ENCODE assay signal across 20 mouse cellular contexts in genomic region chr4:47302610-47303009, GRCm38 (mm10). TPM values are rescaled to one million over a fixed set of nuclear protein-coding genes. Genes with fewer than 3 reads are reported as not detected.
DNase-seq lines count a peak whose midpoint lies in the region; ATAC-seq and TF ChIP-seq lines count a peak whose summit lies in the region.
"Had no signal": no experiment of that assay in that cellular context is flagged by ENCODE, and none has a peak within 500 bp of the region (broad histone marks: within the 10 kb centered on the region; RNA-seq: fewer than 3 reads in every experiment).

No protein-coding gene starts in this region.

- no peak overlapping the region for H3K9ac ChIP-seq in liver, embryonic 14.5 days (replicated peaks)
- H3K9ac ChIP-seq: forebrain, embryonic 12.5 days; heart, embryonic 15.5 days; hindbrain, embryonic 13.5 days; lung, embryonic 14.5 days had no signal

- 8% methylated on average over 7 of the region's 7 CpGs for WGBS in liver, embryonic 14.5 days (ENCODE audit: insufficient replicate concordance)

- no peak overlapping the region for H3K4me3 ChIP-seq in layer of hippocampus, adult 2 months
- no peak overlapping the region for H3K4me3 ChIP-seq in liver, embryonic 14.5 days (ENCODE audit: insufficient read depth in 1 of 2, low read depth in 2 of 2, low read length in 2 of 2)
- H3K4me3 ChIP-seq: forebrain, embryonic 12.5 days; hindbrain, embryonic 13.5 days; limb, embryonic 10.5 days had no signal

- no peak for TF ChIP-seq CTCF in layer of hippocampus, adult 2 months (conservative IDR thresholded peaks at IDR 0.05)
- no peak for TF ChIP-seq CTCF in liver, embryonic 14.5 days (IDR thresholded peaks at IDR 0.05; ENCODE audit: low read depth)

- peaks cover 3 to 16% of the 10 kb centered on the region in 2 experiments; a peak in 3 of 4 replicates for H3K4me1 ChIP-seq in liver, embryonic 14.5 days (replicated peaks; ENCODE audit: control insufficient read depth in 2 of 2, insufficient read depth in 2 of 2, low read length in 1 of 2)
- H3K4me1 ChIP-seq: forebrain, embryonic 12.5 days; heart, embryonic 15.5 days; hindbrain, embryonic 13.5 days had no signal

- intact Hi-C loops in gastrocnemius, postnatal 14 days (cut with DNase I; ENCODE audit: low total_unique reads), result no loop called here
- intact Hi-C loops in left cerebral cortex, postnatal 25 days (cut with DNase I), result no loop called here

- no peaks in the 10 kb centered on the region; the same call in 1 of the 2 replicates for H3K9me3 ChIP-seq in liver, embryonic 14.5 days (ENCODE audit: control insufficient read depth, low read length)
- H3K9me3 ChIP-seq: forebrain, embryonic 12.5 days; limb, embryonic 10.5 days had no signal

- no peaks in the 10 kb centered on the region for H3K27me3 ChIP-seq in liver, embryonic 14.5 days (ENCODE audit: control insufficient read depth, insufficient read depth, low read length)
- H3K27me3 ChIP-seq: forebrain, embryonic 12.5 days; heart, embryonic 15.5 days; hindbrain, embryonic 13.5 days had no signal

- peak overlapping the region; percentile 39; the same call in 1 of the 2 replicates for H3K27ac ChIP-seq in layer of hippocampus, adult 2 months
- H3K27ac ChIP-seq in liver, embryonic 14.5 days, result no peak overlapping the region
- H3K27ac ChIP-seq: forebrain, embryonic 12.5 days; heart, embryonic 15.5 days; hindbrain, embryonic 13.5 days; limb, embryonic 10.5 days had no signal

- no peaks in the 10 kb centered on the region for H3K36me3 ChIP-seq in liver, embryonic 14.5 days (replicated peaks; ENCODE audit: control insufficient read depth, insufficient read depth, low read depth)
- H3K36me3 ChIP-seq: forebrain, embryonic 12.5 days; heart, embryonic 15.5 days; limb, embryonic 10.5 days had no signal

- no peak overlapping the region for H3K4me2 ChIP-seq in liver, embryonic 14.5 days (ENCODE audit: low read depth)
- H3K4me2 ChIP-seq: forebrain, embryonic 12.5 days; heart, embryonic 15.5 days; hindbrain, embryonic 13.5 days; lung, embryonic 14.5 days; midbrain, embryonic 11.5 days had no signal

- TF ChIP-seq EP300 in liver, embryonic 14.5 days (IDR thresholded peaks at IDR 0.05; ENCODE audit: low read depth), result no peak

- DNase-seq in layer of hippocampus, adult 2 months (ENCODE audit: low spot score in 2 of 2), result no peak
- no peak for DNase-seq in layer of hippocampus, adult 9-11 months
- DNase-seq in liver, embryonic 14.5 days (ENCODE audit: low read depth in 3 of 3, low spot score in 3 of 3), result no peak
- DNase-seq in thymus, postnatal 25 days, result peak; percentile 50
- no peak for DNase-seq in gastrocnemius, postnatal 14 days
- no peak for DNase-seq in spleen, postnatal 4 days (ENCODE audit: low spot score in 2 of 2)
- no peak for DNase-seq in left cerebral cortex, postnatal 25 days (ENCODE audit: low spot score in 2 of 2)
- DNase-seq: adrenal gland, adult 8-10 months; cerebellum, adult 2 months; embryo, embryonic 11 days; kidney, adult 11 months; kidney, postnatal 36 days; lung, embryonic 14.5 days; retina, postnatal 1 day had no signal

- peak; percentile 40 for ATAC-seq in activated CD4-positive, CD25-positive, alpha-beta regulatory T cell, adult 4 months
- ATAC-seq in liver, embryonic 14.5 days (ENCODE audit: insufficient read depth), result 0 out of 2 replicates have a peak, but pooled peaks have one; percentile 39

RNA-seq across cellular contexts. Expression of gene Tgfbr1, which starts 50.4 kb away (rescaled TPM):
- 10 to 100 TPM; 19.9 to 24.4 TPM for total RNA-seq in layer of hippocampus, adult 2 months (2021)
- 10 to 100 TPM; 35.2 to 38.2 TPM for polyA plus RNA-seq in activated CD4-positive, CD25-positive, alpha-beta regulatory T cell, adult 4 months (2017; shearing (Covaris generic))
- polyA plus RNA-seq in liver, embryonic 14.5 days (2012; rRNA removed), result 2.4 and 3.2 TPM in 2 replicates
- polyA plus RNA-seq in liver, embryonic 14.5 days (2014; fragmentation: Nextera tagmentation; extraction: Ambion mirVana), result 5.6 and 5.7 TPM in 2 replicates
- 10 to 100 TPM; 17.7 to 18.7 TPM for total RNA-seq in gastrocnemius, postnatal 14 days (2021)
- 10 to 100 TPM; 18.4 to 18.8 TPM for total RNA-seq in left cerebral cortex, postnatal 25 days (2021)
